Mouse (Mus musculus) CD8-positive naive resting alpha-beta T cell, adult 57 days (primary cell): ENCODE results near the gene Olfr374. TPM values are rescaled to one million over a fixed set of nuclear protein-coding genes. Genes with fewer than 3 reads are reported as not detected.

ENCODE experiments used
- total RNA-seq: library from RNA; stranded (reverse); gene quantifications from one replicate; pipeline ENCODE4 v1.2.4, GENCODE M21; 2023

The Olfr374 gene
- not detected for total RNA-seq

GRCm38 (mm10) chr8:72106740-72107139 lies at the start of gene Olfr374:
TSS of gene Olfr374 (plus strand) at chr8:72107040.

GRCm38 (mm10) chr8:72082877-72083276 lies 24.0 kb upstream of the Olfr374 start, which contains the start of gene Olfr373:
TSS of gene Olfr373 (plus strand) at chr8:72083177.

GRCm38 (mm10) chr8:72134756-72135445 lies 28.1 kb downstream of the Olfr374 start, which contains the start of gene Tpm4:
TSS of gene Tpm4 (plus strand) at chr8:72134975.

GRCm38 (mm10) chr8:72160707-72161697 lies 54.2 kb downstream of the Olfr374 start, which contains the start of gene Rab8a:
TSS of gene Rab8a (plus strand) at chr8:72161200.

Other genes with a start within 250 kb of the Olfr374 start
- 11.6 TPM for gene Zfp709, start 225.0 kb upstream of the Olfr374 start, total RNA-seq
- gene Zfp882, start 198.4 kb upstream of the Olfr374 start, total RNA-seq, result 7.2 TPM
- 8.7 TPM for gene Zfp617, start 198.4 kb upstream of the Olfr374 start, total RNA-seq
- 12.2 TPM for gene Zfp961, start 156.0 kb upstream of the Olfr374 start, total RNA-seq
- 11.6 TPM for gene Cyp4f18, start 97.4 kb upstream of the Olfr374 start, total RNA-seq
- gene Olfr372, start 65.8 kb upstream of the Olfr374 start, total RNA-seq, result not detected
- not detected for gene Olfr373, start 23.9 kb upstream of the Olfr374 start, total RNA-seq
- 130 TPM for gene Tpm4, start 27.9 kb downstream of the Olfr374 start, total RNA-seq
- 162 TPM for gene Rab8a, start 54.2 kb downstream of the Olfr374 start, total RNA-seq
- 20.4 TPM for gene Hsh2d, start 82.6 kb downstream of the Olfr374 start, total RNA-seq
- not detected for gene Cib3, start 105.8 kb downstream of the Olfr374 start, total RNA-seq
- gene Gm11034, start 106.6 kb downstream of the Olfr374 start, total RNA-seq, result not detected
- 57.5 TPM for gene Fam32a, start 112.7 kb downstream of the Olfr374 start, total RNA-seq
- gene Ap1m1, start 133.0 kb downstream of the Olfr374 start, total RNA-seq, result 135 TPM
- gene Gm10282, start 198.2 kb downstream of the Olfr374 start, total RNA-seq, result 13.7 TPM
- gene Klf2, start 212.0 kb downstream of the Olfr374 start, total RNA-seq, result 3,950 TPM